12 mouse cellular contexts compared by ENCODE assay signal in genomic region chr9:58672474-58672873, GRCm38 (mm10).
DNase-seq lines count a peak whose midpoint lies in the region; ATAC-seq and TF ChIP-seq lines count a peak whose summit lies in the region.
"Had no signal": no experiment of that assay in that cellular context is flagged by ENCODE, and none has a peak within 500 bp of the region (broad histone marks: within the 10 kb centered on the region; RNA-seq: fewer than 3 reads in every experiment).

No protein-coding gene starts in this region.

- no peaks in the 10 kb centered on the region for H3K9me3 ChIP-seq in ES-Bruce4 (replicated peaks; ENCODE audit: control insufficient read depth, insufficient read depth, low read length, poor library complexity, severe bottlenecking)
- H3K9me3 ChIP-seq: forebrain, embryonic 13.5 days; limb, embryonic 13.5 days had no signal

- intact Hi-C loops in heart, adult 2 months (cut with DNase I): no loop called here

- 0 out of 2 replicates have a peak overlapping the region, but pooled peaks have one; percentile 0 for H3K27ac ChIP-seq in ES-Bruce4 (ENCODE audit: insufficient read depth, low read length)
- H3K27ac ChIP-seq in heart, adult 2 months: no peak overlapping the region
- H3K27ac ChIP-seq: forebrain, embryonic 13.5 days; limb, embryonic 13.5 days had no signal

- no peaks in the 10 kb centered on the region for H3K36me3 ChIP-seq in ES-Bruce4 (ENCODE audit: control insufficient read depth, insufficient read depth, low read length, poor library complexity, severe bottlenecking)
- no peaks in the 10 kb centered on the region for H3K36me3 ChIP-seq in heart, adult 2 months (ENCODE audit: control insufficient read depth, insufficient read depth, low read length)
- H3K36me3 ChIP-seq: limb, embryonic 13.5 days had no signal

- no peaks in the 10 kb centered on the region for H3K27me3 ChIP-seq in ES-Bruce4 (ENCODE audit: control insufficient read depth, insufficient read depth, low read length, poor library complexity, severe bottlenecking)
- H3K27me3 ChIP-seq in heart, adult 2 months (ENCODE audit: control insufficient read depth, insufficient read depth, low read length): no peaks in the 10 kb centered on the region
- H3K27me3 ChIP-seq: forebrain, embryonic 13.5 days; limb, embryonic 13.5 days had no signal

- no peak overlapping the region for H3K9ac ChIP-seq in ES-Bruce4 (ENCODE audit: low read depth, poor library complexity, severe bottlenecking)
- H3K9ac ChIP-seq in heart, adult 2 months (ENCODE audit: low read depth, low read length): no peak overlapping the region
- H3K9ac ChIP-seq: forebrain, embryonic 13.5 days; limb, embryonic 13.5 days had no signal

- H3K79me2 ChIP-seq in heart, adult 2 months (replicated peaks; ENCODE audit: control insufficient read depth, insufficient read depth, low read length): no peaks in the 10 kb centered on the region

- 29% methylated on average over 4 of the region's 4 CpGs for WGBS in heart, adult 2 months
- WGBS in lung, adult 2 months: 13% methylated on average over 4 of the region's 4 CpGs

- peak; percentile 83 for DNase-seq in NIH3T3 (ENCODE audit: low read depth)
- peak; percentile 32 to 62 for DNase-seq in heart, adult 2 months
- peak; percentile 28 for DNase-seq in lung, adult 2 months
- no peak for DNase-seq in embryo, embryonic 10 days (ENCODE audit: low spot score)
- DNase-seq in embryo, embryonic 11 days: no peak
- DNase-seq in frontal cortex, postnatal 14 days (ENCODE audit: low spot score in 2 of 2): no peak
- DNase-seq: cerebellum, postnatal 25 days had no signal

- no peak for TF ChIP-seq CTCF in ES-Bruce4 (IDR thresholded peaks at IDR 0.05; ENCODE audit: low read depth, low read length)
- TF ChIP-seq CTCF in heart, adult 2 months (IDR thresholded peaks at IDR 0.05): no peak
- no peak for TF ChIP-seq CTCF in lung, adult 2 months (IDR thresholded peaks at IDR 0.05; ENCODE audit: insufficient read depth, low read length)

- TF ChIP-seq EP300 in ES-Bruce4 (IDR thresholded peaks at IDR 0.05; ENCODE audit: insufficient read depth, low read depth, low read length): no peak
- no peak for TF ChIP-seq EP300 in heart, adult 2 months (IDR thresholded peaks at IDR 0.05; ENCODE audit: insufficient read depth, low read depth, low read length)

- no peak overlapping the region for H3K4me3 ChIP-seq in ES-Bruce4 (ENCODE audit: low read depth, low read length)
- no peak overlapping the region for H3K4me3 ChIP-seq in heart, adult 2 months
- H3K4me3 ChIP-seq in lung, adult 2 months (replicated peaks; ENCODE audit: extremely low read depth, low read depth, low read length): no peak overlapping the region
- H3K4me3 ChIP-seq: forebrain, embryonic 13.5 days; limb, embryonic 13.5 days had no signal

- TF ChIP-seq POLR2A in ES-Bruce4 (IDR thresholded peaks at IDR 0.05; ENCODE audit: insufficient read depth, low read length): no peak
- TF ChIP-seq POLR2A in heart, adult 2 months (IDR thresholded peaks at IDR 0.05; ENCODE audit: insufficient read depth, low read depth, low read length): no peak
- TF ChIP-seq POLR2A in lung, adult 2 months (IDR thresholded peaks at IDR 0.05; ENCODE audit: borderline replicate concordance, extremely low read depth, low read depth, low read length): no peak

- H3K4me1 ChIP-seq in ES-Bruce4 (ENCODE audit: control insufficient read depth, insufficient read depth, low read length): no peaks in the 10 kb centered on the region
- H3K4me1 ChIP-seq in heart, adult 2 months (ENCODE audit: control insufficient read depth, insufficient read depth, low read length): peaks cover 3% of the 10 kb centered on the region
- H3K4me1 ChIP-seq in lung, adult 2 months (ENCODE audit: control insufficient read depth, insufficient read depth, low read length): no peaks in the 10 kb centered on the region

- ATAC-seq in inflammation-experienced regulatory T-cells, adult 6 months: no peak
- ATAC-seq: forebrain, embryonic 13.5 days; hindbrain, embryonic 16.5 days had no signal

Comparison
In these comparisons a context has a peak if more than half of its experiments do, and no peak if none do; other contexts are left out.
1. DNase-seq: peak in NIH3T3 (single experiment), heart, adult 2 months (2 of 2) and lung, adult 2 months (single experiment); none in embryo, embryonic 10 days (single experiment), embryo, embryonic 11 days (single experiment) and frontal cortex, postnatal 14 days (0 of 2).